Mouse (Mus musculus) left cerebral cortex, postnatal 10 days (tissue): ENCODE results near the gene Kcnip1. TPM values are rescaled to one million over a fixed set of nuclear protein-coding genes. Genes with fewer than 3 reads are reported as not detected.

ENCODE experiments used
- DNase-seq, 2 experiments: peaks; one replicate each; pipeline ENCODE4 v3.0.0; 2021 to 2022; ENCODE audit warnings: low spot score in 2 of 2, mixed read lengths in 1 of 2; ENCODE audit errors: extremely low spot score in 1 of 2
- intact Hi-C: fragments of 180-260 bp; cut with DNase I; formaldehyde crosslinking; loops from one replicate; pipeline ENCODE4 v1.15.1; 2025
- total RNA-seq, 2 experiments: library from RNA; stranded (reverse); gene quantifications; 2 replicates each; pipeline ENCODE4 v1.2.3; 2021

The Kcnip1 gene
- total RNA-seq, 2 experiments from 2014 or later, result 43.7 to 45.5 TPM

GRCm38 (mm10) chr11:33872716-33873048 is 120.3 kb downstream of the Kcnip1 start:
- DNase-seq, result no peak
- intact Hi-C loops, result no loop called here

DNA sequence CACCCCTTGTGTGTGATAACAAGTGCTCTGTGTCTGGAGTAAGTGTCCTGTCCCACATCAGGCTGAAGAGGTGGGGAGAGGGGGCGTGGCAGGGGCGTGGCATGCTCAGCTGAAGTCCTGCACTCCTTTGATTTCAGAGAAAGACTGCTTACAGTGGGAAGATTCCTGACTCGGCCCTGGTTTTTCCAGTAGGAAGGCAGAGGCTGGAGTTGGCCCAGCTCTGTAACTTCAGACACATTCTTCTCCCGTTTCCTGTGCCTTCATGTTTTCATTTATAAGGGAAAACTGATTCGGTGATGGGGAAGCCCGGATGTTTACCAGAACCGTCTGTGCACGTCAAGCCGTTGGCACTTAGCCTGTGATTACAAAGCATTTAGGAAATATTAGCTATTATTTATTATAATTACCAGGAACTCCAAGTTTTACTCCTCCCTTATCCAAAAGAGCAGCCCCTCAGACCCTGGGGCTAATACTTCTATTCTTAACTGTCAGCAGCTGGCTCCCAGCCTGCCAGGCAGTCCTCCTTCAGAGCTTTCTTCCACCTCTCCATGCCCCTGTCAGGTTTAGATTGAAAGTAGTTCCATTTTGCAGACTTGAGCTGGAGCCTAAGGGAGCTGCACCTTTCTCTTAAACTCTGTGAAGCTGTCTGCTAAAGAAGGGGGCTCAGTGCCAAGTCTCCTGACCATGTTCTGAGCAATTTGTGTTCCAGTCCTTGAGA is 120.8 kb downstream of the Kcnip1 start:
- intact Hi-C loops, result no loop called here

DNA sequence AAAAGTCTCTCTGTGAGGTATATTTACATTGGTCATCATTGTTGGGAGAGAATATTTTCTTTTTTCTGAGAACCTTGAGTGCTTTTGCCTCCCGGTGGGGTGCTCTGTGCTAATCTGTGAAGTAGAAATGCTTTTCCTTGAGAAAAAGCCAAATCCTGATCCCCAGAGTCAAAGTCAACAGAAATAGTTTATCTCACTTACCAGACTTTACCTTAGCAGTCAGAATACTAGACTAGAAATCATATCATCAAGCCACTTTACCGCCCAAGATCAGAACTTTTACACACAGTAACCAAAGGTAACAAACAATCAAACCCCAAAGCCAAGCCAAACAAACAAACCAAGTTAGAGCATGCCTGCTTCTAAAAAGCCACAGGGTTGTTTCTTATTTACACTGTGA is 122.7 kb downstream of the Kcnip1 start:
- intact Hi-C loops, result no loop called here
- no peak for DNase-seq

More for the DNA sequence above, 120.8 kb downstream of the Kcnip1 start:
- no peak for DNase-seq

- no peak for DNase-seq
- intact Hi-C loops, result no loop called here
Measured at GRCm38 (mm10) chr11:33869559-33869958, 123.4 kb downstream of the Kcnip1 start.

DNA sequence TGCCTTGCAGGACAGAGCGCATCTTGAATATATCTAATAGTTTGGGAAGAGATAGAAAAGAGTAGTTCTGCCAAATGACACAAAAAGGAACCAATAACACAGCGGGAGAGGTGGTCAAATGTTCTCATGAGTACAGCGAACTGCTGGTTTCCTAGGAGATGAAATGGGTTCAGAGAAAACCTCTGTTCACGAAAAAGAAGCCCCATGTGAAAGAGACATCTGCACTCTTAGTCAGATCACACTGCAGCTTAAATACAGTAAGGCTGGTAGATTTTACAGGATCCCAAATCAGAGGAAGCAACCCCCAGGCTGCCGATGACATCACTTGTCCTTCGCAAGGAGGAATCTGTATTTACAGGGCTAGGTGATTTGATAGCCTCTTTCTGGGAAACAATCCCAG is 126.2 kb downstream of the Kcnip1 start:
- DNase-seq, result no peak
- intact Hi-C loops, result no loop called here

- intact Hi-C loops, result no loop called here
- DNase-seq, result no peak
Measured at GRCm38 (mm10) chr11:33864245-33864644, 128.7 kb downstream of the Kcnip1 start.

DNA sequence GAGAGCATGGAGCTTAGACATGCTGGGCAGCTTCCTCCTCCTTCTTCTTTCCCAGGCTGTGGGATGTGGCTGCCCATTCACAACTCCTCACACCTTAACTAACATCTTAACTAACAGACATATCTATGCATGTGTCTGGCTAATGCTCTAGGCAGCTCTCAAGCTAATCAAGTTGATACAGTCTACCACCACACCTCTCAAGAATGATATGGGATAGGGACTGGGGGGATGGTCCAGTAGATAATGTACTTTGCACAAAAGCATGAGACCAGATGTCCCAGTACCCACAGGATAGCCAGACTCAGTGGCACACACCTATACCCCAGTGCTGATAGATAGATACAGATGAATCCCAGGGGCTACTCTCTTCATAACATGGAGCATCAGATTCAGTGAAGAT is 131.1 kb downstream of the Kcnip1 start:
- intact Hi-C loops, result no loop called here
- no peak for DNase-seq

DNA sequence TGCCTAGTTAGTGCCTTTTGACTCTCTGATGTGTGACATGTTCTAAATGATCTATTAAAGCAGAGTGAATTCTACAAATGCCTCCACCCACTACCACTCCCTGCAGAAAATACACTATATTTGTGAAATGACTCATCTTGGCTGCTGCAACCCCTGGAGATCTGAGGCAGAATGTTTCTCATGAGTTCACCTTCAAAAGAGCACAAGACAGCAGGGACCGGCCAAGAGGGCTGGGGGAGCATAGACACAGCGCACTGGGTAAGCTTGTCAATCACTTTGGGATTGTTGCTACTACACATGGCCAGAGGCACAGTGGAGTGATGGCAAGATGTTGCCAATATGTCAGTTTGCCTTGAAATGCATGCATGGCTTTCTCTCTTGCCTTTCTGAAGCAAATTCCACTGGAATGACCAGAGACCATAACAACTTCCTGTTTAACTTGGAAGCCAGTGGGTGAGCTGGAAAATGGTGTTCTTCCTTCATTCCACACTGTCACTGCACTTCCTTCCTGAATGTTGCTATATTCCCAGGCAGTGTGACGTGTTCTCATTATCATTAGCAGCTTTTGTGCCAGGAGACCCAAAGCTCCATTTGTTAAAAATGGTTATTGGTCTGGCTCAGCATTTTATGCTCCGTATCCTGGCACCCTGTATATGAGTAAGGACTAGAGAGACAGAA is 131.9 kb downstream of the Kcnip1 start:
- intact Hi-C loops, result no loop called here
- DNase-seq, result no peak

GRCm38 (mm10) chr11:33849614-33850013 is 143.3 kb downstream of the Kcnip1 start:
- intact Hi-C loops, result loop anchor here (5.0 kb wide), 1 partner anchor 58 kb away; no protein-coding TSS in a partner anchor
- peak in 1 of 2 experiments; percentile 55 for DNase-seq

DNA sequence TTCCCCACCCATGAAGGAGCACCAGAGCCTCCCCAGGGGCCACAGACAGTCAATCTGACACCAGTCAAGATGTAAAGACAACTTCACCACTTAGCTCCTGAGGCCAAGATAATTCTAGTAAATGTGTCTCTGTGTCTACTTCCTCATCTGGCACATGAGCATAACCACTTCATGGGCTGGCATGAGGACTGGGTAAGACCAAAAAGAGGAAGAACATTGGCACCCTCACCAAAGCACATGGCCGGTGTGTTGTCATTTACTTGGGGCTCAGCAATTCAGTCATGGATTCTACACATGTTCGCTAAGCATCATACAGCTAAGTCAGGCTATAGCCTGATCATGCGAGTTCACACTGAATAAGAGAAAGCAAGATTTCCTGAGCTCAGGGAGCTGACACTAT is 144.3 kb downstream of the Kcnip1 start:
- DNase-seq, result no peak
- intact Hi-C loops, result no loop called here

GRCm38 (mm10) chr11:33845931-33846330 is 147.0 kb downstream of the Kcnip1 start:
- DNase-seq, result no peak
- intact Hi-C loops, result no loop called here

DNA sequence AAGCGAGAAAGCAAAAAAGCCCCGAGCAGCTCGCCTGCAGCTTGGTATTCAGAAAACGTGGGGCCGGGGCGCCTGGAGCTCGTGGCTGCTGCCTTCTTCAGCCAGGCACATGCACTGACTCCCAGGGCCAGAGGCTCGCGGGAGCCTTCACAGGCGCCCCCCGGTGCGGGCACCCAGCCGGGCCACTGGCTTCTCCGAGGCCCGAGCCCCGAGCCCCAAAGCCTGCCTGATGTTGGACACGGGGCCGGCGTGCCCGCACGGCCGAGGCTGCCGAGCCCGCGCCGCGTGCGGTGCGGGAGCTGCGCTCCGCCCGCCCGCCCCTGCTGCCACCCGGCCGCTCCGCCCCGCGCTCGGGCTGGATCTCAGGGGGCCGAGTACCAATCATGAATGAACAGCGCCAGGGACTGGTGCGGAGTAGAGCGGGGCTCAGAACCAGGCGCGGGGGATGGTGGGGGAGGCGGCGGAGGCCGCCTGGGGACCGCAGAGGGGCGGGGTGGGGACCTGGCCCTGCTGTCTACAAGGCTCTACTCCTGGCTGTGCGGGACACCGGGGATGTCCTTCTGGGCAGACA is 149.6 kb downstream of the Kcnip1 start:
- intact Hi-C loops, result no loop called here
- peak in 1 of 2 experiments; percentile 56 for DNase-seq

DNA sequence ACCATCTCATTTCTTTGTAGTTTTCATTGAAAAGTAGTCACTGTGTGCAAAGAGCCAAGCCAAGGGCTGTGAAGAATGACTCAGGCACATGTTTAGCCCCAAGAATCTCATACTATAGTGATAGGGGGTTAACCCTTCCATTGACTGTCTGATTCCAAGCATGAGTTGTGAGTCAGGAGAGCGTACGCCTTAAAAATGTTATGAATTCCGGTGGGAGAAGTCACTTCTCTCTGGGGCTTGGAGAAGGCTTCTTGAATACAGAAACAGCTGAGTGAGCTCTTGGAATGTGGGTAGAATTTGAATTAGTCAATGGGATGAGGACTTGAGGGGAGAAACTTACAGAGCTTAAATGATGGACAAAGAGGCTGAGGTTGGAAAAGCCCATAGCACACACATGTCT is 153.9 kb downstream of the Kcnip1 start:
- intact Hi-C loops, result no loop called here
- DNase-seq, result no peak

DNA sequence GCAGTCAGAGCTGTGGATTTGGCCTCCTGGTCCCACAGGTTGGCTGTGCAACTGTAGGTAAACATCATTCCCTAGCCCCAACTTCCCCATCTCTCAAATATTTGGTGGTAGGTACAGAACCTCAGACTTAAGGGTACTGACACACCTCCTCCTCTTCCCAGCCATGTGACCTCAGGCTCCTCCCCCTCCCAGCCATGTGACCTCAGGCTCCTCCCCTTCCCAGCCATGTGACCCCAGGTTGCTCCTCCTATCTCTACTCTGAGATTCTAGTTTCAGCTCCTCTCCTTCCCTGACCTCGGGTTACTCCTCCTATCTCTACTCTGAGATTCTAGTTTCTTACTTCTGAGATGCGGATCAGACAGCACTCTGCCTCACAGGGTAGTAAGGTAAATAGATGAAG is 163.2 kb downstream of the Kcnip1 start:
- DNase-seq, result no peak
- intact Hi-C loops, result no loop called here

GRCm38 (mm10) chr11:33827829-33828206 is 165.1 kb downstream of the Kcnip1 start:
- intact Hi-C loops, result no loop called here
- DNase-seq, result peak in 1 of 2 experiments; percentile 47

DNA sequence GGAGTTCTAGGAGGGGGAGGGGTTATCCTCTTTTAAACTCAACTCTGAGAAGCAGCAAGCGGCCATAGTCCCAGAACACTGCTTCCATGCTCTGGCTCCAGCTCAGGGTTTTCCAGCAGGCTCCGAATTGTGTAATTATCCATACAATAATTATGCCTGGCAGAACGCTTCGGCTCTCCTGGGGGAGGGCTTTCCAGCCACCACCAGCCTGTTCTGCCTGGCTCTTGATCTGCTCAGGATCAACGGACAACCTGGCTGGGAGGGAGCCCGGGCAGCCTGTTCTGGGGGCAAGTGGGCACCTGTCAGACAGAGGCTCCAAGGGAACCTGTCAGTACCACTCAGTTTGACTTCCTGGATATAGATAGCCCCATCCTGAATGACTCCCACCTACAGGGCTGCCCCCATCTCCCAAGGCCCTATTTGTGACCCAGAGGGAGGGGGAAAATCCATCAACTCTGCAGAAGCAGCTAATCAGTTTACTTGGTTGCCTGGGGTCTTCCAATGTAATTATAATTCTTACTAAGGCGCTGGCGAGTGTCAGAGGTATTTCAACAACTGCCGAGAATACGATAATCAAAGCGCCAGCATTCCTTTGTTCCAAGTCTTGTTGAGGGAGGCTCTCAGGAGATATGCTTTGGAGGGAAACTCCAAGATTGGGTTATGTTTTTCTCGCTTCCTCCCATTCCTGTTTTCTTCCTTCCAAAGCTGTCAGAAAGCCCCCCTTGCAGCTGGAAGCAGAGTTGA is 165.7 kb downstream of the Kcnip1 start:
- DNase-seq, result no peak
- intact Hi-C loops, result no loop called here

DNA sequence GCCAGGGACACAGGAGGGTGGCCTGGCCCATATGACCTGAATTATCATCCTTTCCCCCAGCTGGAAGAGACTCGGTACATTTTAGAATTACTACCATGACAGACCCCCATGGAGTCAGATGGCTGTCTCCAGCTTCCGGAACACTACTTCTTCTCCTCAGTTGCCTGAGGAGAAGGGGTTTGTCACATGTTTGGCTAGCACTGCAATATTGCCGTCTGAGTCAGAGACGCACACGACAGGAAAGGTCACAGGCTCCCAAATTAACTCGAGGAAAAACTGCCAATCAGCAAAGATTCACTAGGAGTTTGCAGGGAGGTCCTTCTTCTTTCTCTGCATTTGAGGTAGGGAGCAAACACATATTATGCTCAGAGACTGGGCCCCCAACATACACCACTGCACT is 168.2 kb downstream of the Kcnip1 start:
- DNase-seq, result no peak
- intact Hi-C loops, result no loop called here

DNA sequence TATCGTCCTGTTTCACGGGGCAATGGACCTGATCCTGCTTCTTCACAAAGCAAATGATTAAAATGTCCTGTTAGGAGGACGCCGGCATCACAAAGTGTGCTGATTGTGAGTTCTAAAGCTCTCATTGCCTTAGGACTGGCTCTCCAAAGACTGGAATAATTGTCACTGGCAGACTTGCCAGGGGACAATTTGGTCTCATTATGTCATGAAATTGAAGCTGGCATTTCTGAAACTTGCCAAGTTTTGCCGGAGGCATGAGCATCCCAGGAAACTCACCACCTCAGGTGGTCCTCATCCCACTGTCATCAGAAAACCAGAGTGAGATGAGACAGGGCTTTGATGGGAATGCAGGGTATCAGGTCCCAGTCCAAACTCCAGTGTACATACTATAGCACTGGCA is 171.6 kb downstream of the Kcnip1 start:
- intact Hi-C loops, result no loop called here

GRCm38 (mm10) chr11:33820876-33821275 is 172.1 kb downstream of the Kcnip1 start:
- intact Hi-C loops, result no loop called here
- no peak for DNase-seq

More for the DNA sequence above, 171.6 kb downstream of the Kcnip1 start:
- no peak for DNase-seq
